Mouse (Mus musculus): ENCODE data around the gene Spry2.

- no peak for TF ChIP-seq CTCF (IDR thresholded peaks at IDR 0.05; ENCODE audit: low read depth)
- TF ChIP-seq EP300 (optimal IDR thresholded peaks at IDR 0.05): no peak
These were observed 25.8 kb upstream of the Spry2 start for GRCm38 (mm10) chr14:105922427-105922826.
